Mouse (Mus musculus) midbrain, embryonic 13.5 days (tissue): Measurements from ENCODE around the gene Rnf187. TPM values are rescaled to one million over a fixed set of nuclear protein-coding genes. Genes with fewer than 3 reads are reported as not detected.
A peak's percentile ranks its signal among the peaks of the same experiment; 100 is the strongest.

Experiments
- ATAC-seq: fragments of 200-750 bp; cut with Nextera tagmentation; 2 replicates; pipeline ENCODE4 v1.8.0; 2017; ENCODE audit warnings: mild to moderate bottlenecking, moderate TSS enrichment, moderate library complexity
- H3K27ac ChIP-seq: fragments of 300-500 bp; sonication (generic); 2 replicates; pipeline ENCODE4 v1.5.1; 2015; ENCODE audit warnings: inconsistent platforms, mild to moderate bottlenecking, moderate library complexity
- H3K27me3 ChIP-seq: fragments of 300-500 bp; sonication (generic); 2 replicates; pipeline ENCODE4 v1.6.1; 2015; ENCODE audit warnings: mild to moderate bottlenecking, inconsistent platforms
- H3K36me3 ChIP-seq: fragments of 300-500 bp; sonication (generic); 2 replicates; pipeline ENCODE4 v1.6.1; 2015; ENCODE audit warnings: mild to moderate bottlenecking, inconsistent platforms
- H3K4me1 ChIP-seq: fragments of 300-500 bp; sonication (generic); replicated peaks from 2 replicates; pipeline ENCODE4 v1.6.1; 2015; ENCODE audit warnings: inconsistent platforms
- H3K4me2 ChIP-seq: fragments of 300-500 bp; sonication (generic); replicated peaks from 2 replicates; pipeline ENCODE4 v1.6.1; 2015; ENCODE audit warnings: moderate library complexity, mild to moderate bottlenecking, inconsistent platforms
- H3K4me3 ChIP-seq: fragments of 300-500 bp; sonication (generic); replicated peaks from 2 replicates; pipeline ENCODE4 v1.5.1; 2015; ENCODE audit warnings: mild to moderate bottlenecking, inconsistent platforms
- H3K9ac ChIP-seq: fragments of 300-500 bp; sonication (generic); replicated peaks from 2 replicates; pipeline ENCODE4 v1.6.1; 2015; ENCODE audit warnings: mild to moderate bottlenecking, inconsistent platforms
- H3K9me3 ChIP-seq: fragments of 300-500 bp; sonication (generic); 2 replicates; pipeline ENCODE4 v1.6.1; 2016; ENCODE audit warnings: mild to moderate bottlenecking, inconsistent platforms
- WGBS: fragments of 180-500 bp; shearing (Covaris S2); methylation state at CpG from one replicate; pipeline ENCODE4 v1.1.7; 2015; 5-methylcytosine and 5-hydroxymethylcytosine counted together
- polyA plus RNA-seq: library from polyadenylated mRNA; unstranded; fragments of >200 nt; fragmentation: Nextera tagmentation; extraction: Ambion mirVana; gene quantifications from 2 replicates; pipeline ENCODE4 v1.2.1, GENCODE M21; 2015

Gene Rnf187
- polyA plus RNA-seq, 1 experiment from 2014 or later = 491 TPM

DNA sequence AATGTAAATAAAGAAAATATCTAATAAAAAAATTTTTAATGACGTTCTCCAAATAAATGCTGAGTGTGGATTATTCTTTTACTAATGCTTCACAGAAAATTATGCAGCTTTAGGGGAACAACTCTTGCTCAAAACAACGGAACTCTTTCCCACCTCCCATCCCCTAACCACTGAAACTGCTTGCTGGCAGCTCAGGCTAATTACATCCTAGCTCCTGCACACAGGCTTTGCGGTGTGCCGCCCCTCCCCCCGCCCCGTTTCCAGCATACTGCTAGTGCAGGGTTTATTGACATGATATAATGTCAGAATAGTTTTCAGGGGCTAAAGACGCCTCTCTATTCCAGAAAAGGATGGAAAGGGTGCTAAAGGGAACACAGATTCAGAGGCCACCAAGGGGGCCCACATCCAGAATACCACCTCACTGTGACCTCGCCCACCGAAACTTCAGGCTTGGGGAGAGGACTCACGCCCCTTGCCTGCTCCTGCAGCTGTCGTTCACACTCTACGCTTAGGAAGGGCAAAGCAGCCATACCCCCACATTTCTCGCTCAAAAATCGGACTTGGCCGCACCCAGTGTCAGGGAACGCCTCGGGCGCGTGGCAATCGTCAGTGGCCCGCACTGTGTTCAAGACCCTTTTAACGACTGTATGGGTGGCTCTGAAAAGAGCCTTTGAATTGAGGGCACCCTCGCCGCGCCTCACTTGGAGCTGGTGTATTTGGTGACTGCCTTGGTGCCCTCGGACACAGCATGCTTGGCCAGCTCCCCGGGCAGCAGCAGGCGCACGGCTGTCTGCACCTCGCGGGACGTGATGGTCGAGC lies 14.8 kb upstream of the Rnf187 start:
- Histone ChIP-seq H3K27me3 (no peaks in the 10 kb centered on the region), H3K4me1 (peaks cover 56% of the 10 kb centered on the region)
- ATAC-seq = peak; percentile 18

GRCm38 (mm10) chr11:58951210-58951609 lies 12.5 kb upstream of the Rnf187 start:
- H3K9ac ChIP-seq = peak overlapping the region; percentile 97
- H3K4me2 ChIP-seq = peak overlapping the region; percentile 69
- no peaks in the 10 kb centered on the region for H3K36me3 ChIP-seq
- WGBS = 64% methylated on average over 5 of the region's 5 CpGs
- peak overlapping the region; percentile 67 for H3K4me3 ChIP-seq
- peak overlapping the region; percentile 99 for H3K27ac ChIP-seq
- peaks cover 41% of the 10 kb centered on the region for H3K4me1 ChIP-seq
- H3K9me3 ChIP-seq = no peaks in the 10 kb centered on the region
- no peak for ATAC-seq
- no peaks in the 10 kb centered on the region for H3K27me3 ChIP-seq

More for the DNA sequence above, 14.8 kb upstream of the Rnf187 start:
- under 1% methylated on average over 33 of the region's 33 CpGs for WGBS
- Histone ChIP-seq H3K9me3 (no peaks in the 10 kb centered on the region), H3K4me3 (peak overlapping the region; percentile 87), H3K27ac (peak overlapping the region; percentile 100), H3K9ac (peak overlapping the region; percentile 97), H3K4me2 (peak overlapping the region; percentile 90), H3K36me3 (peaks cover 9% of the 10 kb centered on the region)

DNA sequence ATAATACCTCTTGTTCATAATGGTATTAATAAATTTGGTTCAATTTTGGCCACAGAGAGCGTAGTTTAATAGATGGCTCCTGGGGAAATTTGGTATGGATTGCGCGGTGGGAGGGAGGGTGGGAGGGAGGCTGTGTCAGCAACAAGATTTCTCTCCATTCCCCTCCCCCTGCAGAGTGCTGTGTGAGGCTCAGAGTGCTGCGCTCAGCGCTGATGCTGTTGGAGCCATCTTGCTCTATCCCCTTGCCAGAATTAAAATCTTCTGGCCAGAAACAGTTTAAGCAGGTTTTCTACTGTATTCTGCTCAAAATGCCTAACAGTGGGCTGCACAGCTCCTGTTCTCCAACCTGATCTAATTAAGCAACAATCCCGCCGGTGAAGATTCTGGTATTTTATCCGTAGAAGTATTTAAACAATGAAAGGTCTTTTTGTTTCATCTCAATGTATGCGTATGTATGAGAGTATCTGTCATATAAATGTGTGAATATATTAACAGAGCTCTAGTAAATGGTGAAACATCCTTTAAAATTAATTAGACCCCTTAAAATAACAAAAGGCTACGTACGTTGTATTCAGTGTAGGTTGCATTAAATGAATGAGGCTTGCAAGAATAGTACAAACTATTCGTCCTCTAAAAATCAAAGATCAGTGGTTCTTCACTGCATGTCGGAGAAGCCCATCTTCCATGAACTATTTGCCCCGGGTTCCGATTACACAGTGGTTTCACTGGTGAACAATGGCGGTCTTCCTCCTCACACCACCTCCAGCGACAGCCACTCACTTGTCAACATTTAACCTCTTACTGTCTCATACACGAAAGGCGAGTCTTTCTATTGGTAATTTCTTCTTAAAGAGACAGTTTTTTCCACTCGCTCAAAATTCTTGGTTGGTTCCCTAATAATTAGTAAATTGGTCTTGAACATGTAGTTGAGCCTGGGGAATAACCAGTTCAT lies 11.0 kb upstream of the Rnf187 start:
- no peaks in the 10 kb centered on the region for H3K9me3 ChIP-seq
- H3K9ac ChIP-seq = peak overlapping the region; percentile 97
- peak overlapping the region; percentile 67 for H3K4me3 ChIP-seq
- peak; percentile 60 for ATAC-seq
- no peaks in the 10 kb centered on the region for H3K36me3 ChIP-seq
- 1% methylated on average over 20 of the region's 20 CpGs for WGBS
- peak overlapping the region; percentile 69 for H3K4me2 ChIP-seq
- no peaks in the 10 kb centered on the region for H3K27me3 ChIP-seq
- H3K27ac ChIP-seq = peak overlapping the region; percentile 99
- H3K4me1 ChIP-seq = peaks cover 35% of the 10 kb centered on the region

GRCm38 (mm10) chr11:58948542-58949479 lies 10.1 kb upstream of the Rnf187 start, which contains the start of gene Hist3h2ba:
Gene Hist3h2ba (plus strand): TSS chr11:58948920.
- ATAC-seq = peak; percentile 95
- Histone ChIP-seq H3K27ac (peak within 1 kb of the TSS; percentile 99), H3K4me1 (peaks cover 35% of the 10 kb centered on the region), H3K36me3 (no peaks in the 10 kb centered on the region), H3K9me3 (no peaks in the 10 kb centered on the region), H3K27me3 (peaks cover 2% of the 10 kb centered on the region; the same call in 1 of the 2 replicates), H3K4me3 (peak within 1 kb of the TSS; percentile 67), H3K4me2 (peak within 1 kb of the TSS; percentile 69), H3K9ac (peak within 1 kb of the TSS; percentile 97)
- 1% methylated on average over 48 of the region's 48 CpGs for WGBS

DNA sequence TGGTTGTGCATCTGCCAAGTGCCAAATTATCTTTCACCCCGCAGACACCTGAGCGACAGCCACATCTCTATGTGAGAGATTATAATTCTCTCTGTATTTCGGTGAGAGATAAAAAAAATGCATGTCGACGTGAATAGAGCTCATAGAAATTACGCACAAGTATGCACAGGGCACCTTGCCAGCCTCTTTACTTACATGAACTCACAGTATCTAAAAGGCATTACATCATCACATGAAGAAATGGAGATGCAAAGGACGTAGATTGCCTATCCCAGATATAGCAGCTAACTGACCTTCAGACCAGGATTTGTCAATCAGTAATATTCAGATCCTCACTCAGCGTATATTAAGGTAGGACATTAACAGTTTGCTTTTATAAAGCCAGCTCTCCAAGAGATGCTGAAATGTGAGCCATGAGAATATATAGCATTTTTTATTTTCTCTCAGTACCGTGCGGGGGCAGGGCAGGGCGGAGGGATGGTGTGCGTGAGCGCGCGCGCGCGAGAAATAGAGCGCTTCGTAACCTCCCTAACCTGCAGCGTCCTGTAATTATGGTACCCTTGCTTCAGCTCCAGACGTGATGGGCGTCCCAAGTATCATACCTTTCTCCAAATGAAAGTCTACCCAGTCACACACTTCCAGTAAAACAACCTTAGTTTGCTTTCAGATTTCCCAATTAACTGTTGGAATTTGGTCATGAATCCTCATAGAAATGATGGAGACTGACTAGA lies 9.2 kb upstream of the Rnf187 start:
- peak; percentile 78 for ATAC-seq
- no peaks in the 10 kb centered on the region for H3K36me3 ChIP-seq
- H3K4me3 ChIP-seq = peak overlapping the region; percentile 67
- 13% methylated on average over 23 of the region's 23 CpGs for WGBS
- H3K4me2 ChIP-seq = peak overlapping the region; percentile 69
- peak overlapping the region; percentile 84 for H3K9ac ChIP-seq
- H3K9me3 ChIP-seq = no peaks in the 10 kb centered on the region
- peak overlapping the region; percentile 99 for H3K27ac ChIP-seq
- peaks cover 34% of the 10 kb centered on the region for H3K4me1 ChIP-seq
- H3K27me3 ChIP-seq = peaks cover 2% of the 10 kb centered on the region; the same call in 1 of the 2 replicates

DNA sequence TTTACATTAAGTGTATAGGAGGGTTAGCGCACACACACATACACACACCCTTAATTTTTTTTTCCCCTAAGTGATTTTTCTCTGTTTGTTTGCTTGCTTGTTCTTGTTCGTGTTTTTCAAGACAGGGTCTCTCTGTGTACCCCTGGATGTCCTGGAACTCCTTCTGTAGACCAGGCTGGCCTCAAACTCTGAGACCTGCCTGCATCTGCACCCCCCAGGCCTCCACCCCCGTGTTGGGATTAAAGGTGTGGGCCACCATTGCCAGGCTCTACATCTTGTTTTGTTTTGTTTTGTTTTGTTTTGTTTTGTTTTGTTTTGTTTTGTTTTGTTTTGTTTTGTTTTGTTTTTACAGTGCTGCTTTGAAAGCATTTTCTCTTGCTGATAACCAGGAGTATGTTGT lies 8.6 kb upstream of the Rnf187 start:
- Histone ChIP-seq H3K4me1 (peaks cover 30% of the 10 kb centered on the region), H3K36me3 (no peaks in the 10 kb centered on the region), H3K4me3 (peak overlapping the region; percentile 67; the same call in 1 of the 2 replicates), H3K27me3 (peaks cover 2% of the 10 kb centered on the region; the same call in 1 of the 2 replicates), H3K27ac (peak overlapping the region; percentile 99), H3K9me3 (no peaks in the 10 kb centered on the region), H3K9ac (peak overlapping the region; percentile 84; the same call in 1 of the 2 replicates), H3K4me2 (peak overlapping the region; percentile 69)
- no peak for ATAC-seq
- 86% methylated on average over 3 of the region's 3 CpGs for WGBS

- Histone ChIP-seq H3K4me1 (peaks cover 18% of the 10 kb centered on the region), H3K27ac (0 out of 2 replicates have a peak overlapping the region, but pooled peaks have one; percentile 47), H3K4me2 (no peak overlapping the region), H3K4me3 (no peak overlapping the region), H3K36me3 (no peaks in the 10 kb centered on the region), H3K9ac (no peak overlapping the region), H3K9me3 (no peaks in the 10 kb centered on the region), H3K27me3 (peaks cover 2% of the 10 kb centered on the region; the same call in 1 of the 2 replicates)
- ATAC-seq = no peak
- 86% methylated on average over 5 of the region's 5 CpGs for WGBS
Measured at GRCm38 (mm10) chr11:58944136-58944535, 5.4 kb upstream of the Rnf187 start.

DNA sequence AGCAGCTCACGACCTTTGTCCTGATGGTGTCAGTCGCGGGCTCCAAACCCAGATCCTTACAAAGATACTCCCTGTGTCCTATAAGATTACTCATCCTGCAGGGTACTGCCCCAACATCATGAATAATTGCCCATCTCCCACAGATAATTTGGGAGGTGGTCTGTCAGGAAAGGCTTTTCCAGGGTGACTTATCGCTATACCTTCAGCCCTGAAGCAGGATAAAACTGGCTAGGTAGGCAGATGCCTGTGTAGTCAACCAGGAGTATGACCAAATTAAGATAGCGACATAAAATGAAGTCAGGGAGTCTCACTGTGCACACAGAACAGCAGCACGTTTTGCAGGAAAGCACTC lies 348 bp upstream of the Rnf187 start:
- peak overlapping the region; percentile 100 for H3K9ac ChIP-seq
- peak overlapping the region; percentile 96 for H3K4me3 ChIP-seq
- ATAC-seq = no peak; the same call in 1 of the 2 replicates
- H3K27ac ChIP-seq = peak overlapping the region; percentile 96
- peaks cover 35% of the 10 kb centered on the region for H3K4me1 ChIP-seq
- peak overlapping the region; percentile 83 for H3K4me2 ChIP-seq
- peaks cover 27% of the 10 kb centered on the region for H3K36me3 ChIP-seq
- H3K27me3 ChIP-seq = no peaks in the 10 kb centered on the region; the same call in 1 of the 2 replicates
- WGBS = 14% methylated on average over 6 of the region's 6 CpGs
- H3K9me3 ChIP-seq = no peaks in the 10 kb centered on the region

GRCm38 (mm10) chr11:58937909-58938308 lies 807 bp downstream of the Rnf187 start:
- H3K27me3 ChIP-seq = no peaks in the 10 kb centered on the region
- H3K9ac ChIP-seq = peak overlapping the region; percentile 100
- H3K9me3 ChIP-seq = no peaks in the 10 kb centered on the region
- ATAC-seq = 0 out of 2 replicates have a peak, but pooled peaks have one; percentile 1
- peak overlapping the region; percentile 96 for H3K27ac ChIP-seq
- peak overlapping the region; percentile 83 for H3K4me2 ChIP-seq
- H3K4me3 ChIP-seq = peak overlapping the region; percentile 96
- peaks cover 32% of the 10 kb centered on the region for H3K4me1 ChIP-seq
- under 1% methylated on average over 13 of the region's 13 CpGs for WGBS
- H3K36me3 ChIP-seq = peaks cover 38% of the 10 kb centered on the region

GRCm38 (mm10) chr11:58931576-58931975 lies 7.1 kb downstream of the Rnf187 start:
- H3K9ac ChIP-seq = no peak overlapping the region
- no peak overlapping the region for H3K4me3 ChIP-seq
- no peaks in the 10 kb centered on the region for H3K27me3 ChIP-seq
- H3K27ac ChIP-seq = no peak overlapping the region
- peaks cover 19% of the 10 kb centered on the region for H3K4me1 ChIP-seq
- 88% methylated on average over 4 of the region's 4 CpGs for WGBS
- H3K36me3 ChIP-seq = peaks cover 53% of the 10 kb centered on the region
- H3K9me3 ChIP-seq = no peaks in the 10 kb centered on the region
- no peak for ATAC-seq
- no peak overlapping the region for H3K4me2 ChIP-seq
